Comparison of ENCODE assay signal across 10 mouse cellular contexts in genomic region chr1:37725880-37726279, GRCm38 (mm10). TPM values are rescaled to one million over a fixed set of nuclear protein-coding genes. Genes with fewer than 3 reads are reported as not detected.
DNase-seq lines count a peak whose midpoint lies in the region; ATAC-seq lines count a peak whose summit lies in the region.
"Had no signal": no experiment of that assay in that cellular context is flagged by ENCODE, and none has a peak within 500 bp of the region (broad histone marks: within the 10 kb centered on the region; RNA-seq: fewer than 3 reads in every experiment).

No protein-coding gene starts in this region.

- ATAC-seq in CD4-positive, CD25-positive, alpha-beta regulatory T cell, adult 4 months: no peak
- ATAC-seq: intestine, embryonic 16.5 days had no signal

- peak; percentile 72 for DNase-seq in layer of hippocampus, adult 11-12 months (ENCODE audit: low spot score)
- DNase-seq in layer of hippocampus, postnatal 25 days (ENCODE audit: extremely low spot score in 1 of 2, low spot score in 1 of 2): no peak
- DNase-seq in frontal cortex, adult 2 months (ENCODE audit: extremely low spot score in 1 of 2, low spot score in 1 of 2): peak; percentile 91 to 92
- DNase-seq in left cerebral cortex, adult 18-20 months (ENCODE audit: low spot score in 2 of 2): peak; percentile 43 to 77
- peak; percentile 86 to 93 for DNase-seq in right cerebral cortex, postnatal 10 days (ENCODE audit: low spot score in 2 of 2)
- DNase-seq in T-cell, adult 2 months (ENCODE audit: low spot score): no peak
- DNase-seq: embryo, embryonic 11 days had no signal

RNA-seq across cellular contexts. Expression of gene 2010300C02Rik, which starts 6.0 kb away (rescaled TPM):
- total RNA-seq in layer of hippocampus, postnatal 25 days (2021): 100 to 1,000 TPM; 377 to 428 TPM
- polyA plus RNA-seq in frontal cortex, adult 2 months (2012; rRNA removed): 143 and 163 TPM in 2 replicates
- 100 to 1,000 TPM; 251 to 264 TPM for total RNA-seq in left cerebral cortex, adult 18-20 months (2021)
- polyA plus RNA-seq in CD4-positive, CD25-positive, alpha-beta regulatory T cell, adult 4 months (2017; shearing (Covaris generic)): under 1 TPM; 0.42 to 0.79 TPM
- total RNA-seq: monocyte, adult 5-6 weeks had no signal

Comparison
In these comparisons a context has a peak if more than half of its experiments do, and no peak if none do; other contexts are left out.
1. DNase-seq: peak in layer of hippocampus, adult 11-12 months (single experiment), frontal cortex, adult 2 months (2 of 2), left cerebral cortex, adult 18-20 months (2 of 2) and right cerebral cortex, postnatal 10 days (2 of 2); none in layer of hippocampus, postnatal 25 days (0 of 2) and T-cell, adult 2 months (single experiment).